Mouse (Mus musculus): ENCODE measurements around the gene Unc119b. TPM values are rescaled to one million over a fixed set of nuclear protein-coding genes. Genes with fewer than 3 reads are reported as not detected.
A peak's percentile ranks its signal among the peaks of the same experiment; 100 is the strongest.
"Not testable (repeated sequence)": the region's sequence is repeated elsewhere in the genome, so short reads cannot be mapped to it uniquely, and the experiment has no call there.

Gene Unc119b
- polyA plus RNA-seq, 1 experiment from 2014 or later, result 54.8 TPM

- Histone ChIP-seq H3K4me2 (replicated peaks; ENCODE audit: low read depth, low read length) (no peak overlapping the region), H3K36me3 (ENCODE audit: insufficient read depth, low read length) (peaks cover 47% of the 10 kb centered on the region), H3K27ac (ENCODE audit: low read length) (no peak overlapping the region), H3K4me1 (ENCODE audit: insufficient read depth, low read length) (peaks cover 17% of the 10 kb centered on the region), H3K27me3 (ENCODE audit: insufficient read depth, low read length) (no peaks in the 10 kb centered on the region), H3K4me3 (ENCODE audit: low read length) (no peak overlapping the region), H3K9ac (replicated peaks; ENCODE audit: low read length) (no peak overlapping the region), H3K9me3 (ENCODE audit: low read length) (no peaks in the 10 kb centered on the region)
- no peak for ATAC-seq (ENCODE audit: low FRiP score, low TSS enrichment)
- WGBS, result 95% methylated on average over 6 of the region's 6 CpGs
Measured at GRCm38 (mm10) chr5:115124690-115125089, 10.1 kb downstream of the Unc119b start.

- Histone ChIP-seq H3K4me3 (ENCODE audit: low read length) (no peak overlapping the region), H3K9me3 (ENCODE audit: low read length) (no peaks in the 10 kb centered on the region), H3K36me3 (ENCODE audit: insufficient read depth, low read length) (peaks cover 38% of the 10 kb centered on the region), H3K27me3 (ENCODE audit: insufficient read depth, low read length) (no peaks in the 10 kb centered on the region), H3K4me1 (ENCODE audit: insufficient read depth, low read length) (peaks cover 16% of the 10 kb centered on the region), H3K4me2 (replicated peaks; ENCODE audit: low read depth, low read length) (no peak overlapping the region), H3K27ac (ENCODE audit: low read length) (no peak overlapping the region), H3K9ac (replicated peaks; ENCODE audit: low read length) (no peak overlapping the region)
- no peak for ATAC-seq (ENCODE audit: low FRiP score, low TSS enrichment)
- WGBS, result 72% methylated on average over 5 of the region's 5 CpGs
Measured at GRCm38 (mm10) chr5:115120978-115121377, 13.8 kb downstream of the Unc119b start.

- peaks cover 38% of the 10 kb centered on the region for H3K36me3 ChIP-seq (ENCODE audit: insufficient read depth, low read length)
- no peaks in the 10 kb centered on the region for H3K9me3 ChIP-seq (ENCODE audit: low read length)
- peak within 1 kb of the TSS; percentile 78 for H3K4me2 ChIP-seq (replicated peaks; ENCODE audit: low read depth, low read length)
- WGBS, result under 1% methylated on average over 39 of the region's 39 CpGs
- peak within 1 kb of the TSS; percentile 94 for H3K9ac ChIP-seq (replicated peaks; ENCODE audit: low read length)
- no peaks in the 10 kb centered on the region for H3K27me3 ChIP-seq (ENCODE audit: insufficient read depth, low read length)
- peak; percentile 88 for ATAC-seq (ENCODE audit: low FRiP score, low TSS enrichment)
- peaks cover 10% of the 10 kb centered on the region for H3K4me1 ChIP-seq (ENCODE audit: insufficient read depth, low read length)
- H3K27ac ChIP-seq (ENCODE audit: low read length), result peak within 1 kb of the TSS; percentile 83
- peak within 1 kb of the TSS; percentile 96 for H3K4me3 ChIP-seq (ENCODE audit: low read length)
Measured at GRCm38 (mm10) chr5:115118961-115119570, 15.7 kb downstream of the Unc119b start, which contains the start of gene Acads. Gene Acads, minus strand, starts transcription at chr5:115119346.

GRCm38 (mm10) chr5:115117467-115117866 lies 17.3 kb downstream of the Unc119b start:
- 91% methylated on average over 13 of the region's 13 CpGs for WGBS
- Histone ChIP-seq H3K27me3 (ENCODE audit: insufficient read depth, low read length) (no peaks in the 10 kb centered on the region), H3K4me1 (ENCODE audit: insufficient read depth, low read length) (peaks cover 15% of the 10 kb centered on the region), H3K9ac (replicated peaks; ENCODE audit: low read length) (no peak overlapping the region), H3K27ac (ENCODE audit: low read length) (no peak overlapping the region), H3K9me3 (ENCODE audit: low read length) (no peaks in the 10 kb centered on the region), H3K4me2 (replicated peaks; ENCODE audit: low read depth, low read length) (no peak overlapping the region), H3K36me3 (ENCODE audit: insufficient read depth, low read length) (peaks cover 32% of the 10 kb centered on the region), H3K4me3 (ENCODE audit: low read length) (no peak overlapping the region)
- ATAC-seq (ENCODE audit: low FRiP score, low TSS enrichment), result no peak

- no peak overlapping the region for H3K9ac ChIP-seq (replicated peaks; ENCODE audit: low read length)
- WGBS, result 90% methylated on average over 3 of the region's 3 CpGs
- H3K4me3 ChIP-seq (ENCODE audit: low read length), result no peak overlapping the region
- no peaks in the 10 kb centered on the region for H3K9me3 ChIP-seq (ENCODE audit: low read length)
- ATAC-seq (ENCODE audit: low FRiP score, low TSS enrichment), result no peak
- no peak overlapping the region for H3K4me2 ChIP-seq (replicated peaks; ENCODE audit: low read depth, low read length)
- peaks cover 29% of the 10 kb centered on the region for H3K36me3 ChIP-seq (ENCODE audit: insufficient read depth, low read length)
- peaks cover 15% of the 10 kb centered on the region for H3K4me1 ChIP-seq (ENCODE audit: insufficient read depth, low read length)
- H3K27me3 ChIP-seq (ENCODE audit: insufficient read depth, low read length), result no peaks in the 10 kb centered on the region
- no peak overlapping the region for H3K27ac ChIP-seq (ENCODE audit: low read length)
Measured at GRCm38 (mm10) chr5:115116426-115116825, 18.3 kb downstream of the Unc119b start.

- Histone ChIP-seq H3K4me2 (replicated peaks; ENCODE audit: low read depth, low read length) (no peak overlapping the region), H3K36me3 (ENCODE audit: insufficient read depth, low read length) (peaks cover 34% of the 10 kb centered on the region), H3K4me1 (ENCODE audit: insufficient read depth, low read length) (peaks cover 14% of the 10 kb centered on the region), H3K9ac (replicated peaks; ENCODE audit: low read length) (no peak overlapping the region), H3K27ac (ENCODE audit: low read length) (no peak overlapping the region), H3K27me3 (ENCODE audit: insufficient read depth, low read length) (no peaks in the 10 kb centered on the region), H3K4me3 (ENCODE audit: low read length) (no peak overlapping the region), H3K9me3 (ENCODE audit: low read length) (no peaks in the 10 kb centered on the region)
- WGBS, result 92% methylated on average over 8 of the region's 8 CpGs
- no peak for ATAC-seq (ENCODE audit: low FRiP score, low TSS enrichment)
Measured at GRCm38 (mm10) chr5:115114501-115114900, 20.3 kb downstream of the Unc119b start.

GRCm38 (mm10) chr5:115113244-115113643 lies 21.5 kb downstream of the Unc119b start:
- H3K36me3 ChIP-seq (ENCODE audit: insufficient read depth, low read length), result peaks cover 34% of the 10 kb centered on the region
- no peak overlapping the region for H3K9ac ChIP-seq (replicated peaks; ENCODE audit: low read length)
- H3K27ac ChIP-seq (ENCODE audit: low read length), result no peak overlapping the region
- WGBS, result 86% methylated on average over 12 of the region's 12 CpGs
- H3K4me1 ChIP-seq (ENCODE audit: insufficient read depth, low read length), result 0 out of 2 replicates have a peak, but pooled peaks cover 6% of the 10 kb centered on the region
- H3K4me2 ChIP-seq (replicated peaks; ENCODE audit: low read depth, low read length), result no peak overlapping the region
- no peak overlapping the region for H3K4me3 ChIP-seq (ENCODE audit: low read length)
- no peaks in the 10 kb centered on the region for H3K27me3 ChIP-seq (ENCODE audit: insufficient read depth, low read length)
- no peaks in the 10 kb centered on the region for H3K9me3 ChIP-seq (ENCODE audit: low read length)
- ATAC-seq (ENCODE audit: low FRiP score, low TSS enrichment), result no peak

- H3K27ac ChIP-seq (ENCODE audit: low read length), result no peak overlapping the region
- no peak overlapping the region for H3K9ac ChIP-seq (replicated peaks; ENCODE audit: low read length)
- no peak overlapping the region for H3K4me2 ChIP-seq (replicated peaks; ENCODE audit: low read depth, low read length)
- H3K4me3 ChIP-seq (ENCODE audit: low read length), result no peak overlapping the region
- 88% methylated on average over 8 of the region's 8 CpGs for WGBS
- no peak for ATAC-seq (ENCODE audit: low FRiP score, low TSS enrichment)
- no peaks in the 10 kb centered on the region for H3K9me3 ChIP-seq (ENCODE audit: low read length)
- H3K27me3 ChIP-seq (ENCODE audit: insufficient read depth, low read length), result no peaks in the 10 kb centered on the region
- H3K36me3 ChIP-seq (ENCODE audit: insufficient read depth, low read length), result peaks cover 21% of the 10 kb centered on the region; the same call in 1 of the 2 replicates
- H3K4me1 ChIP-seq (ENCODE audit: insufficient read depth, low read length), result 0 out of 2 replicates have a peak, but pooled peaks cover 5% of the 10 kb centered on the region
Measured at GRCm38 (mm10) chr5:115111156-115111555, 23.6 kb downstream of the Unc119b start.

- WGBS, result 98% methylated on average over 23 of the region's 23 CpGs
- not testable (repeated sequence) for H3K9me3 ChIP-seq (ENCODE audit: low read length)
Measured at GRCm38 (mm10) chr5:115103253-115103652, 31.5 kb downstream of the Unc119b start.

GRCm38 (mm10) chr5:115102231-115102630 lies 32.5 kb downstream of the Unc119b start:
- H3K27ac ChIP-seq (ENCODE audit: low read length), result no peak overlapping the region
- no peak overlapping the region for H3K9ac ChIP-seq (replicated peaks; ENCODE audit: low read length)
- 81% methylated on average over 2 of the region's 2 CpGs for WGBS
- H3K9me3 ChIP-seq (ENCODE audit: low read length), result no peaks in the 10 kb centered on the region
- peaks cover 52% of the 10 kb centered on the region for H3K36me3 ChIP-seq (ENCODE audit: insufficient read depth, low read length)
- no peak overlapping the region for H3K4me2 ChIP-seq (replicated peaks; ENCODE audit: low read depth, low read length)
- H3K27me3 ChIP-seq (ENCODE audit: insufficient read depth, low read length), result no peaks in the 10 kb centered on the region
- no peak overlapping the region for H3K4me3 ChIP-seq (ENCODE audit: low read length)
- no peak for ATAC-seq (ENCODE audit: low FRiP score, low TSS enrichment)
- H3K4me1 ChIP-seq (ENCODE audit: insufficient read depth, low read length), result no peaks in the 10 kb centered on the region

More at GRCm38 (mm10) chr5:115103253-115103652, 31.5 kb downstream of the Unc119b start:
- not testable (repeated sequence) for H3K27ac ChIP-seq (ENCODE audit: low read length); H3K4me1 ChIP-seq (ENCODE audit: insufficient read depth, low read length); ATAC-seq (ENCODE audit: low FRiP score, low TSS enrichment); H3K4me2 ChIP-seq (replicated peaks; ENCODE audit: low read depth, low read length); H3K4me3 ChIP-seq (ENCODE audit: low read length); H3K9ac ChIP-seq (replicated peaks; ENCODE audit: low read length); H3K27me3 ChIP-seq (ENCODE audit: insufficient read depth, low read length)
- H3K36me3 ChIP-seq (ENCODE audit: insufficient read depth, low read length), result peaks cover 42% of the 10 kb centered on the region
